Mouse (Mus musculus) kidney, adult 2 months (tissue): ENCODE results near the gene Gnao1.

Experiments used
- CTCF ChIP-seq: fragments of 200-500 bp; conservative IDR thresholded peaks from 2 replicates; pipeline ENCODE4 v1.5.1; 2011; ENCODE audit warnings: low read depth, mild to moderate bottlenecking, control low read depth, low read length, moderate library complexity, mixed read lengths; ENCODE audit not compliant: insufficient read depth, insufficient read length
- POLR2A ChIP-seq: fragments of 200-500 bp; IDR thresholded peaks from one replicate; pipeline ENCODE4 v1.6.1; 2011; ENCODE audit warnings: low read depth, low read length, control low read depth

DNA sequence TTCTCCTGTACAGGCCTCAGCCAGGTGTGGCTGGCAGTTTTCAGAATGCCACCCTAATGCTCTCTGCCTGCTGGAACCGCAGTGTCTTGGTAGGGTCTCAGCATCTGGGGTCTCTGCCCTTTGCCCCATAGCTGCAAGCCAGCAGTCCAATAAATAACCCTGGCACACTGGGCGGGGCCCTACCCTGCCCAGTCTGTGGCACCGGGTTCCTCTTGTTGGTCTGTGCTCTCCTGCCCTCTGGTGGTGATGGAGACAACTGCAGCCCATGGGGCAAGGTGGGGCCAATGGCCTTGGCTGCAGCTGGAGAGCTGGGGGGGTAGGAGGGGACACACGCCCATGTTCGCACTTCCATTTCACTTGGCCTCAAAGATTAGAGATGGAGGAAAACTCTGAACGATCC is 123.1 kb downstream of the Gnao1 start:
- TF ChIP-seq CTCF (peak; percentile 90), POLR2A (no peak)
